Mouse (Mus musculus): ENCODE measurements at regions not wholly inside any gene's neighbourhood (a gene's known extent, or its start where the extent isn't known, plus 50 kb on each side); places are given as distances from the start of the nearest gene placed in this dataset.

DNA sequence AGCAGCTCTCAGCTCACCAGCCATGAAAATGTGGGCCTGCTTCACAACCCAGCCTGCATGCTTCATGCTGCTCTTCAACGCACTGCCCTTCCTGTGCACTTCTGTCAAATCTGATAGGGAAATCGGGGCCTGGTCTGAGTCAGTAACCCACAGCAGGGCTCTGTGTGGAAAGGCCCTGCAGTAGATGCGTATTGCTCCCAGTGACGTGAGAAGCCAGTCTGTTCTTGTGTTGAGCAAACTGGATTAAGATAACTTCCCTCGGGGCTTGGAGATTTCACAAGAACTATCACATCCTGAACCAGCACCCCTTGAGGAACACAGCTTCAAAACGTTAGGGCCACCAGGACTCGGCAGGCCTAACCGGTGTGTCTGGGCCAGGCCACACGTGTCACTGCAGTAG is 106.5 kb upstream of the Klf14 start:
- no peak for DNase-seq

GRCm38 (mm10) chr6:31066861-31067260 is 108.0 kb upstream of the Klf14 start:
- DNase-seq: no peak

GRCm38 (mm10) chr6:31067453-31067852 is 108.6 kb upstream of the Klf14 start:
- no peak for DNase-seq

DNA sequence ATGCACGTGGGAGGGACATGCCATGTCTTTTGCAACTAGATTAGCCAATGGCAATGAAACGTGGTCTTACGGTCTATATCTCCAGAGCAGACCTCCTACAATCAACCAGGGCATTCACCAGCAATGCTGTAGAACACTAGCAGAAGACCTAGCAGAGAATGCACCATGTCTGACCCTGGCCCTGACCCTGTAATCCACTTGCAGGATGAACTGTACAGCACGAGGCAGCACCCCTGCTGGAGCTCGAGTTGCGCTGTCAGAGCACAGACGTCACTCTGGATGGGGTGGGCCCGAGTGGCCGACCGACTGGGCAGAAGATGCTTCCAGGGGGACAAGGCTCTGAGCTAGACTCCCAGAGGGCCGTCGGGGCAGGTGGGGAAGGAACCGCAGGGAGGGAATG is 110.4 kb upstream of the Klf14 start:
- DNase-seq: no peak

GRCm38 (mm10) chr6:31070537-31070936 is 111.7 kb upstream of the Klf14 start:
- no peak for DNase-seq

DNA sequence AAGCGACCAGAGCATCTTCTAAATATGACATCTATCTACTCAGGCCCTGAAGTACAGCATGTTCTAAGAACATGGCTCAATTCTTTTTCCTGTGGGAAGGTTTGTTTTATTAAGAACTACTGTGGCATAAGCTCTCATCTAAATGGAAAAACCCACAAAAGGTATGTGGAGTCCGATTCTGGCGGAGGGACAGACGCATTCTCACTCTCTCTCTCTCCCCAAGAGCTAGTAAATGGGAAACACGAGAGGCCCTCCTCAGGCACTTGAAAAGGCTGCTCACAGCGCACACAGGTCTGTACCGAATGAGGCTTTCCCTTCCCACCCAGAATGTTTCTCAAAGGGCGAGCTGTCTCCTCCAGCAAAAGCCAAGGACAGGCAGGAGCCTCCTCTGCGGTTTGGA is 112.1 kb upstream of the Klf14 start:
- DNase-seq: no peak

- DNase-seq: no peak
Measured at GRCm38 (mm10) chr6:31072072-31072471, 113.2 kb upstream of the Klf14 start.

DNA sequence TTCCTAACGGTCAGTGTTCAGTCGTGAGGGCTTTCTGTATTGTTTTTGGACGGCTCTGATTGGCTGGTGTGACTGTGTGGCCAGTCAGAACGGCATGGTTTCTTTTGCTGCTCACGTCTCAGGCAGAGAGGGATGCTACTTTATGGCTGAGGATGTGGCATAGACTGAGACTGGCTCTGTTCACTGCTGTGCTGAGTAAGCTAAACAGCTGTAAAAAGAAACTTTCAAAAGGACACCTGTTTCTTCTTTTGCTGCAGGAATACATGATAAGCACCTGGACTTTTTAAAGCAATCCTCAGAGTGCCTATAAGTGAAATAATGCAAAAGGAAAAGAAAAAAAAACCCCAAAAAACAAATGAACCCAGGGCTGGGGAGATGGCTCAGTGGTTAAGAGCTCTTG is 113.7 kb upstream of the Klf14 start:
- DNase-seq: no peak

GRCm38 (mm10) chr6:31073338-31073737 is 114.5 kb upstream of the Klf14 start:
- peak; percentile 60 to 68 for DNase-seq

GRCm38 (mm10) chr6:31074394-31074793 is 115.5 kb upstream of the Klf14 start:
- DNase-seq: no peak

- no peak for DNase-seq
Measured at GRCm38 (mm10) chr6:31075209-31075571, 116.3 kb upstream of the Klf14 start.

DNA sequence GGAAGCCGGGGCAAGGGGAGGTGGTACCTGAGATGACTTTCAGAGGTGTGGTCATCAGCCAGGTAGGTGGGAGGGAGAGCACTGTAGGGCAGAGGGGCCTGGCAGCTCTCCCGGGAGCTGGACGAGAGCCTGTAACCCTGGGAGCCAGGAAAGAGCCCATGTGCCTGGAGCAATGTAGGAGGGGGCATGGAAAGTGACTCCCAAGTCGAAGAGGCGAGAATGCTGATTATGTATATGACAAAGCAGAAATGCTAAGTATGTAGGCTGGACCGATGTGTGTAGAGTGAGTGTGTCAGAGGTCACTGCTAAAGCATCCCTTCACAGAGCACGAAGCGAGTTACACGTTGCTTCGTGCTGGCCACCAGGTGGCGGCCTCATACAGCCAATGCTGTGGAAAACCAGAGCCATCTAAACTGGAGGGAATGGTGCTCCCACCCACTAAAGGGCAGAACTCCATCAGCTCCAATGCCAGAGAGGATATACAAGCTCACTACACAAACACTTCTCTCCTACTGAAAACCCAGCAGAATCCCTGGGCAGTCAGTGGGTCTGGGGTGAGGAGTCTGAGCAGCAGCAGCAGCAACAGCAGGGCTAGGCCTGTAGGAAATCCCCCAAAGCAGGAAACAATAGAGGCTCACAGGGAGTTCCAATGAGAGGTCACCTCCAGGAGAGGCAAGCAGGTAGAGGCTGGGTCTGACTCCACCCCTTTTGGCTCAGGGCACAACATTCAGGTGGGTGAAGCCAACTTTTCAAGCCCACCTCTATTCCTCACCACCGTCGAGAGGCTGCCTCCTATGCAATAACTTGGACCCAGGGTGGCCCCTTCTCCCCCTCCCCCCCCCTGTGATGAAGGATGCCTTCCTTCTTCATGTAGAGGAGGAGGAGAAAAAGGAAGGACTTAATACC is 116.9 kb upstream of the Klf14 start:
- DNase-seq: peak; percentile 84 to 85

DNA sequence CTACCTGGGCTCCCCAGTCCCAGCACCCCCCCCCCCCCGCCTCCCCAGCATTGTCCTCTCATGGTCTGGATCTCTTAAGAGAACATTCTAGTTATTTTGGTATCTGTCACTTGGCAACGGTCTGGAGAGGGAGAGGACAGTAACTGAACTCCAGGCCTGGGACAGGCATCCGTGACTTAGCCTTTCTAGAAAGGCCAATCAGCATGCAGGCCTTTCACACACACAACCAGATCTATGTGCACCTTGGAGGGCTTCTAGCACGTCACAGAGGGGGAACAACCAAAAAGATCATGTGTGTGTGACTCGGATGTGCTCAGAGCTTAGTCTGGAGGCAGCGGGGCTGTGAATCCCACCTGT is 117.6 kb upstream of the Klf14 start:
- DNase-seq: peak in 1 of 2 experiments; percentile 54

- DNase-seq: peak in 1 of 2 experiments; percentile 48
Measured at GRCm38 (mm10) chr6:31077216-31077615, 118.3 kb upstream of the Klf14 start.

GRCm38 (mm10) chr6:31077779-31078178 is 118.9 kb upstream of the Klf14 start:
- DNase-seq: peak in 1 of 2 experiments; percentile 38

- DNase-seq: peak; percentile 85 to 89
Measured at GRCm38 (mm10) chr6:31078413-31078812, 119.5 kb upstream of the Klf14 start.

- DNase-seq: peak in 1 of 2 experiments; percentile 46
Measured at GRCm38 (mm10) chr6:31079586-31080259, 120.8 kb upstream of the Klf14 start.

DNA sequence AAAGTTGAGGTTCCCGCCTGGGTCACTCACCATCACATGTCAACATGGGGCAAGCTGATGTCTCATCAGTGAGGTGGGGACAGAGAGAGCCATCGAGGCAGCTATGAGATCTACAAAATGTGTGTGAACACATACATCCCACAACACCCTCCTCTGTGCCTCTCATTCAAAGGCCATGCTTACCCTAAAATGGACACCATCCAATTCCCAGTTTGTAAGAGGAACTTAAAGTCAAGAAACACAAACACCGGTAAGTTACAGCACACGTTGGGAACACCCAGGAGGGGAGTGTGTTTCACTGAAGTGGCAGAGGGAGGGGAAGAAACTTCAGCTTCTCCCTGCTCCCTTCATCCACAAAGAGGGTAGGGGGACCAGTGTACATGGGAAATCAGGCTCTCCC is 121.4 kb upstream of the Klf14 start:
- peak in 1 of 2 experiments; percentile 29 for DNase-seq

DNA sequence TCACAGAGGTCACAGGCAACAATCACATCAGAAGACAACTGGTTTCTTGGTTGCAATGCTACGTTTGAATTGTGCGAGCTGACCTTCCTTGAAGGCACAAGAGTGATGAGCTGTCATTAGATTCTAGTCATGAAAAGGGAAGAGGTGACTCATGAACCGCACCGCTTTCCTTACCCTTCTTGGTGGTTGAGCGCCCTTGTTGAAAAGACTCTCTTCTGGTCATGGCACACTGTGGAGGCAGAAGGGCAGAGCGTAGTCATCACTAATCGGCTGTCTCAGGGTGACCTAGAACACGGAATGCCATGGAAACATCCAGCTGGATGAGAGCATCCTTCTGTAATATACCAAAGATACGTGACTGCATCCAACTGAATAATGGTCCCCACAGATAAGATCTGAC is 121.8 kb upstream of the Klf14 start:
- peak in 1 of 2 experiments; percentile 15 for DNase-seq

DNA sequence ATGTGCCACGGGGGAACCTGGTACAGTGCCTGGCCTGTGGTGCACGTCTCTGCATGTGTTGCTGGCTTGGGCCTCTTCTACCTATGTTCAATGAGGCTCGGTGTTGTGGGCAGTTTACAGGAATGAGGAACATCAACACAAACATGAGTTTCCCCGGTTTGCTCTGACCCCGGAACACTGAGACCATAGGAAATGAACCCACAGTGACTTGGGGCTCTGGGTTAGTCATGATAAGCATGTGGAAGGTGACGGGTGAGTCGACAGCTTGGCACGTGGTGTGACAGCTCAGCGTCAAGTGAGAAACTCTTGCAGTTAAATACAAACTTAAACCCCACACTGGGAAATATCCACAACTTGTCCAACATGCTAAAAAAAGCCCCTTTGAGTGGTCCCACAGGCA is 122.4 kb upstream of the Klf14 start:
- DNase-seq: peak in 1 of 2 experiments; percentile 24

DNA sequence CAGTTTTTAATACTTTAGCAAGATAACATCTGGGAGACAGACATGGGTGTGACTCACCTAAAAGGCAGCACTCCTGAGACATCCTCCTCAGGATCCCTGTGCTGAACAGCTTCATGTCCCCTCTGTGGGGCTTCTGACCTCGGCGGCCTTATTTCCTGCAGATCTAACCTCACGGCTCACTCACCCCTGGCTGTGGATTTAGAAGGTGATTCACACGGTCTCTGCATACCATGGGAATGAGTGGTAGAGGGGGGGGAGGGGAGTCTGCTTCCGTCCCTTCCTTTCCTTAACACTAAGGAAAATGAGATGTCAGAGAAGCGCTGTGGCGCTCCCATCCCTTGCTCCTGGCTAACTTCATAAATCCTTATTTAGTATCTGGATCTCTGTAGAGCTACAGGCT is 123.1 kb upstream of the Klf14 start:
- DNase-seq: no peak

GRCm38 (mm10) chr6:31082613-31083470 is 124.0 kb upstream of the Klf14 start:
- DNase-seq: peak; percentile 76

DNA sequence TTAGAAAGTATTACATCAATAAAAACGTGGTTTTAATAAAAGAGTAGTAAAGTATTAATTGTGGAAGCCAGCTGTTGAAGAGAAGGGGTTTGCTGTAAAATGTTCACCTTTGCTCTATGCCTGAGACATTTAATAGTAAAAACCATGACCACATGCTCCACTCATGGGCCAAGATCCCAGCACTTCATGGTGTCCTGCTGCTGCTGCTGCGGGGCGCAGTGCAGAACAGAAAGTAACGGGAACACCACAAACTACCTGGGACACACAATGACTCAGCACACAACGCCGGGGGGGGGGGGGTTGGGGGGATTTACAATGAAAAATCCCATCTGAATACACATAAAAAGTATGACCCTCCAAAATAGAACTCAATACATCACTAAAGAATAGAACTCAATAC is 124.8 kb upstream of the Klf14 start:
- DNase-seq: no peak

Measured in heart, adult 18-20 months (tissue).